In the genomic region with DNA sequence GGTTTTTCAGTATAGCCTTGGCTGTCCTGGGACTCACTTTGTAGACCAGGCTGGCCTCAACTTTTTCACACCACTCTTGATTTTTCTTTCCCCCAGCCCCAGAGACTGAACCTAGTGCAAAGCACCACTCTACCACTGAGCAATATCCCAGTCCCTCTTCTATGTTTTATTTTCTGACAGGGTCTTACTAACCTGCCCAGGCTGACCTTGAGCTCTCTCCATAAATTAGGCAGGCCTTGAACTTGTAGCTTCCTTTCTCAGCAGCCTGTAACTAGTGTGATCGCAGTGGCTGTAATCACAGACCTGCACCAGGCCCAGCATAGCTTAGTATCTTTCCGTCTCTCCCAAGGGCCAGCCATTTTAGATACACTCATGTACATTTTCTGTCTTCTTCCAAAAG, we compare ENCODE assay signal across 25 mouse cellular contexts. TPM values are rescaled to one million over a fixed set of nuclear protein-coding genes. Genes with fewer than 3 reads are reported as not detected.
DNase-seq lines count a peak whose midpoint lies in the region; ATAC-seq and TF ChIP-seq lines count a peak whose summit lies in the region.
"Had no signal": no experiment of that assay in that cellular context is flagged by ENCODE, and none has a peak within 500 bp of the region (broad histone marks: within the 10 kb centered on the region; RNA-seq: fewer than 3 reads in every experiment).

No protein-coding gene starts in this region.

- peak; percentile 23 to 54 for DNase-seq in adrenal gland, adult (ENCODE audit: inconsistent age in 2 of 2, low spot score in 1 of 2)
- DNase-seq in adrenal gland, adult 8-10 months: no peak
- DNase-seq in heart, adult 11 months: peak; percentile 55
- DNase-seq in heart, adult 2 months: no peak
- peak; percentile 23 for DNase-seq in midbrain, embryonic 11.5 days (ENCODE audit: low spot score, missing footprints)
- no peak for DNase-seq in midbrain, postnatal 0 days (ENCODE audit: low spot score)
- DNase-seq in stomach, postnatal 0 days (ENCODE audit: low spot score): no peak
- DNase-seq in heart, postnatal 25 days (ENCODE audit: low spot score): no peak
- DNase-seq: cerebellum, adult 18-20 months; cerebellum, adult 9-10 months; cerebellum, postnatal 14 days; forebrain, postnatal 0 days; gastrocnemius, postnatal 10 days; gastrocnemius, postnatal 36 days; heart, postnatal 10 days; heart, postnatal 4 days had no signal

- no peak for TF ChIP-seq CTCF in heart, adult 2 months (IDR thresholded peaks at IDR 0.05)
- no peak for TF ChIP-seq CTCF in midbrain, postnatal 0 days (IDR thresholded peaks at IDR 0.05)
- TF ChIP-seq CTCF in stomach, postnatal 0 days (IDR thresholded peaks at IDR 0.05; ENCODE audit: low read depth): no peak

- no peaks in the 10 kb centered on the region for H3K36me3 ChIP-seq in heart, adult 2 months (ENCODE audit: control insufficient read depth, insufficient read depth, low read length)
- H3K36me3 ChIP-seq in midbrain, embryonic 11.5 days (ENCODE audit: control insufficient read depth, insufficient read depth, low read length): no peaks in the 10 kb centered on the region
- H3K36me3 ChIP-seq in midbrain, postnatal 0 days (ENCODE audit: insufficient read depth, low read length): no peaks in the 10 kb centered on the region
- H3K36me3 ChIP-seq in stomach, postnatal 0 days (ENCODE audit: control insufficient read depth, insufficient read depth, low read length): no peaks in the 10 kb centered on the region
- H3K36me3 ChIP-seq: embryonic facial prominence, embryonic 12.5 days; embryonic facial prominence, embryonic 15.5 days; heart, embryonic 12.5 days; heart, embryonic 15.5 days had no signal

- TF ChIP-seq EP300 in heart, adult 2 months (IDR thresholded peaks at IDR 0.05; ENCODE audit: insufficient read depth, low read depth, low read length): no peak
- TF ChIP-seq EP300 in stomach, postnatal 0 days (optimal IDR thresholded peaks at IDR 0.05): no peak

- H3K4me2 ChIP-seq in midbrain, embryonic 11.5 days: no peak overlapping the region
- no peak overlapping the region for H3K4me2 ChIP-seq in midbrain, postnatal 0 days (ENCODE audit: low read depth, low read length, poor library complexity, severe bottlenecking)
- H3K4me2 ChIP-seq in stomach, postnatal 0 days (replicated peaks; ENCODE audit: low read depth): no peak overlapping the region
- H3K4me2 ChIP-seq: embryonic facial prominence, embryonic 12.5 days; embryonic facial prominence, embryonic 15.5 days; heart, embryonic 15.5 days; hindbrain, embryonic 14.5 days had no signal

- H3K27me3 ChIP-seq in heart, adult 2 months (ENCODE audit: control insufficient read depth, insufficient read depth, low read length): no peaks in the 10 kb centered on the region
- H3K27me3 ChIP-seq in midbrain, embryonic 11.5 days (ENCODE audit: control insufficient read depth, insufficient read depth, low read length): no peaks in the 10 kb centered on the region
- no peaks in the 10 kb centered on the region for H3K27me3 ChIP-seq in midbrain, postnatal 0 days (ENCODE audit: insufficient read depth, low read length)
- no peaks in the 10 kb centered on the region for H3K27me3 ChIP-seq in stomach, postnatal 0 days (ENCODE audit: control insufficient read depth, insufficient read depth, low read length)
- H3K27me3 ChIP-seq: embryonic facial prominence, embryonic 12.5 days; embryonic facial prominence, embryonic 15.5 days; heart, embryonic 12.5 days; heart, embryonic 15.5 days had no signal

- no peak for ATAC-seq in midbrain, embryonic 11.5 days (ENCODE audit: low FRiP score)
- ATAC-seq in midbrain, postnatal 0 days (ENCODE audit: low FRiP score): no peak
- no peak for ATAC-seq in stomach, postnatal 0 days (ENCODE audit: low FRiP score, low TSS enrichment)
- ATAC-seq: activated CD4-positive, CD25-positive, alpha-beta regulatory T cell, adult 4 months; forebrain, embryonic 14.5 days; forebrain, postnatal 0 days; hindbrain, postnatal 0 days; inflammation-experienced regulatory T-cells, adult 6 months had no signal

- H3K4me1 ChIP-seq in heart, adult 2 months (ENCODE audit: control insufficient read depth, insufficient read depth, low read length): peaks cover 2% of the 10 kb centered on the region
- peaks cover 3% of the 10 kb centered on the region; the same call in 1 of the 2 replicates for H3K4me1 ChIP-seq in midbrain, embryonic 11.5 days (ENCODE audit: control insufficient read depth, insufficient read depth, low read length)
- H3K4me1 ChIP-seq in midbrain, postnatal 0 days (ENCODE audit: insufficient read depth, low read length): no peaks in the 10 kb centered on the region
- no peaks in the 10 kb centered on the region for H3K4me1 ChIP-seq in stomach, postnatal 0 days (replicated peaks; ENCODE audit: control insufficient read depth, insufficient read depth)

- intact Hi-C loops in heart, adult 2 months (cut with DNase I): no loop called here
- intact Hi-C loops in heart, postnatal 25 days (cut with DNase I): loop anchor here (10.0 kb wide), 2 partner anchors 462 to 702 kb away; a partner anchor contains a TSS

- H3K4me3 ChIP-seq in heart, adult 2 months: no peak overlapping the region
- H3K4me3 ChIP-seq in midbrain, embryonic 11.5 days (ENCODE audit: low read depth, low read length): no peak overlapping the region
- no peak overlapping the region for H3K4me3 ChIP-seq in midbrain, postnatal 0 days (ENCODE audit: low read depth, low read length)
- H3K4me3 ChIP-seq in stomach, postnatal 0 days (ENCODE audit: low read depth, low read length): no peak overlapping the region
- H3K4me3 ChIP-seq: embryonic facial prominence, embryonic 12.5 days; embryonic facial prominence, embryonic 15.5 days; heart, embryonic 12.5 days; heart, embryonic 15.5 days had no signal

- no peaks in the 10 kb centered on the region for H3K9me3 ChIP-seq in midbrain, embryonic 11.5 days (ENCODE audit: control insufficient read depth, low read length)
- H3K9me3 ChIP-seq in midbrain, postnatal 0 days (ENCODE audit: low read length): no peaks in the 10 kb centered on the region
- H3K9me3 ChIP-seq in stomach, postnatal 0 days (ENCODE audit: control insufficient read depth, low read length): no peaks in the 10 kb centered on the region
- H3K9me3 ChIP-seq: embryonic facial prominence, embryonic 12.5 days; embryonic facial prominence, embryonic 15.5 days; heart, embryonic 12.5 days; heart, embryonic 15.5 days had no signal

- no peaks in the 10 kb centered on the region; the same call in 1 of the 2 replicates for H3K79me2 ChIP-seq in heart, adult 2 months (replicated peaks; ENCODE audit: control insufficient read depth, insufficient read depth, low read length)

- no peak for TF ChIP-seq POLR2A in heart, adult 2 months (IDR thresholded peaks at IDR 0.05; ENCODE audit: insufficient read depth, low read depth, low read length)

- no peak overlapping the region for H3K9ac ChIP-seq in heart, adult 2 months (ENCODE audit: low read depth, low read length)
- H3K9ac ChIP-seq in midbrain, embryonic 11.5 days (ENCODE audit: low read length): no peak overlapping the region
- H3K9ac ChIP-seq in midbrain, postnatal 0 days (replicated peaks; ENCODE audit: low read length, poor library complexity, severe bottlenecking): no peak overlapping the region
- H3K9ac ChIP-seq in stomach, postnatal 0 days (ENCODE audit: low read length): no peak overlapping the region
- H3K9ac ChIP-seq: embryonic facial prominence, embryonic 12.5 days; embryonic facial prominence, embryonic 15.5 days; forebrain, postnatal 0 days; heart, embryonic 12.5 days; heart, embryonic 15.5 days; hindbrain, embryonic 14.5 days had no signal

- 91% methylated on average over 2 of the region's 2 CpGs for WGBS in heart, adult 2 months
- WGBS in midbrain, embryonic 11.5 days: 92% methylated on average over 2 of the region's 2 CpGs
- WGBS in midbrain, postnatal 0 days: 95% methylated on average over 2 of the region's 2 CpGs
- 55% methylated on average over 2 of the region's 2 CpGs for WGBS in stomach, postnatal 0 days

- H3K27ac ChIP-seq in heart, adult 2 months: no peak overlapping the region
- H3K27ac ChIP-seq in midbrain, embryonic 11.5 days (ENCODE audit: low read depth, low read length): no peak overlapping the region
- no peak overlapping the region for H3K27ac ChIP-seq in midbrain, postnatal 0 days (ENCODE audit: low read depth, low read length)
- H3K27ac ChIP-seq in stomach, postnatal 0 days (replicated peaks): peak overlapping the region; percentile 75; the same call in 1 of the 2 replicates
- H3K27ac ChIP-seq: embryonic facial prominence, embryonic 12.5 days; embryonic facial prominence, embryonic 15.5 days; heart, embryonic 15.5 days; hindbrain, embryonic 14.5 days; hindbrain, postnatal 0 days had no signal

RNA-seq across cellular contexts. Expression of a gene that starts 3.0 kb away (rescaled TPM):
- 100 to 1,000 TPM; 116 to 141 (median 135) TPM for total RNA-seq in adrenal gland, adult 8-10 months (2022)
- 100 to 1,000 TPM; 206 to 229 TPM for total RNA-seq in heart, adult 2 months (2021)
- 66.9 and 147 TPM in 2 replicates for polyA plus RNA-seq in heart, adult 2 months (2012; rRNA removed)
- 10.7 and 11.3 TPM in 2 replicates for polyA plus RNA-seq in midbrain, embryonic 11.5 days (2014; fragmentation: Nextera tagmentation; extraction: Ambion mirVana)
- total RNA-seq in midbrain, postnatal 0 days (2014; rRNA removed): 43.7 and 44.2 TPM in 2 replicates
- polyA plus RNA-seq in midbrain, postnatal 0 days (2015; fragmentation: Nextera tagmentation; extraction: Ambion mirVana): 5.3 and 5.8 TPM in 2 replicates
- 8.8 and 9.8 TPM in 2 replicates for polyA plus RNA-seq in stomach, postnatal 0 days (2015; fragmentation: Nextera tagmentation; extraction: Ambion mirVana)
- 100 to 1,000 TPM; 202 to 215 TPM for total RNA-seq in heart, postnatal 25 days (2021)

Comparison
In these comparisons a context has a peak if more than half of its experiments do, and no peak if none do; other contexts are left out.
1. DNase-seq: peak in adrenal gland, adult (2 of 2), heart, adult 11 months (single experiment) and midbrain, embryonic 11.5 days (single experiment); none in adrenal gland, adult 8-10 months (single experiment), heart, adult 2 months (0 of 2), midbrain, postnatal 0 days (single experiment), stomach, postnatal 0 days (single experiment) and heart, postnatal 25 days (single experiment).